Mouse (Mus musculus) neural tube, postnatal 0 days (tissue): ENCODE results near the gene Gsdme. TPM values are rescaled to one million over a fixed set of nuclear protein-coding genes. Genes with fewer than 3 reads are reported as not detected.

Experiments used
- polyA plus RNA-seq: library from polyadenylated mRNA; unstranded; fragments of >200 nt; fragmentation: Nextera tagmentation; extraction: Ambion mirVana; gene quantifications from 2 replicates; pipeline ENCODE4 v1.2.1, GENCODE M21; 2015

Gsdme gene
- polyA plus RNA-seq = 87.1 and 88.0 TPM in 2 replicates

DNA sequence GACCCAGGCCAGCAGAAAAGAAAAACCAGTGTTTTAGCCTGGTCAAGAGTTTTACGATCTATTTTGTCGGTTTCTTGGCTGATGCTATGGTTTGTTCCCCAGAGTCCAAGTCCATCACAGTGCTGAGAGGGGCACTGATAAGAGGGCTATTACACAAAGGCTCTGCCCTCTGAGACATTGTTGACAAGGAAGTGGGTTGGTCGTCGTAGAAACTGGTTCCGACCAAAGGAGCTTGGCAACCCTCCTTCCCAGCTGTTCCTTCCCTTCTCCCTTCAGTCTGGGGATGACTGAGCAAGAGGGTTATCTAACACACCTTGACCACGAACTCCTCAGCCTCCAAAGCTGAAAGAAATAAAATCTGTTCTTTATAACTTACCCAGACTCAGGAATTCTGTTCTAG, at the start of gene Gsdme:
Gene Gsdme (minus strand): TSS at position 193 of the 400 bp plus-strand sequence.

Other genes with a start within 250 kb of the Gsdme start
- gene Mpp6, start 153.6 kb downstream of the Gsdme start, polyA plus RNA-seq = 81.3 and 84.4 TPM in 2 replicates
- 4.5 and 5.1 TPM in 2 replicates for gene Osbpl3, start 192.3 kb upstream of the Gsdme start, polyA plus RNA-seq